Mouse (Mus musculus): ENCODE results near the gene C9. TPM values are rescaled to one million over a fixed set of nuclear protein-coding genes. Genes with fewer than 3 reads are reported as not detected.

C9 gene
- total RNA-seq, 2 experiments from 2014 or later = not detected

Other genes with a start within 250 kb of the C9 start
- gene Dab2, start 145.5 kb upstream of the C9 start, total RNA-seq (2014; fragmentation: Nextera tagmentation) = not detected in 2 replicates
- gene Dab2, start 145.5 kb upstream of the C9 start, total RNA-seq (2017) = not detected in 2 replicates
- gene Fyb, start 77.5 kb downstream of the C9 start, total RNA-seq (2014; fragmentation: Nextera tagmentation) = 76.1 and 91.4 TPM in 2 replicates
- gene Fyb, start 77.5 kb downstream of the C9 start, total RNA-seq (2017) = 38.2 and 41.0 TPM in 2 replicates